8 mouse cellular contexts compared by ENCODE assay signal in the genomic region with DNA sequence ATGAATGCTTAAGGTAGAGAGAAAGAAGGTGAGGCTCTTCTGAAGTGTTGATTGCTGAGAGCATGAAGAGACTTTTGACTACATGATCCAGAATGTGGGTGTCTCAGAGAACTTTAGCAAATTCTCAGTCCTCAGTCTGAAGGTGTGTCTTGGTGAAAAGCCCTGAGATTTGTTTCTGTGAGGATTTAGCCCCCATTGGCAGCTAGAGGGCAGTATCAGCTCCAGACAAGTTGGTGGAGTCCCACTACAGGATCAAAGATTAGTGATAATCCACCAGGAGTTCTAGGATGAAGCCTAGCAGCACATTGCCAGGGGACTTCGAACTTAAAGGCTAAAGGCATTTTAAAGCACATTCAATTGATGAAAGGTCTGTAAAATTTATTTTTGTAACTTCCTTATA.
A peak's percentile ranks its signal among the peaks of the same experiment; 100 is the strongest.
DNase-seq lines count a peak whose midpoint lies in the region; ATAC-seq and TF ChIP-seq lines count a peak whose summit lies in the region.

No protein-coding gene starts in this region.

- TF ChIP-seq CTCF in gastrocnemius, adult 2 months (IDR thresholded peaks at IDR 0.05), result peak; percentile 59
- peak; percentile 42 for TF ChIP-seq CTCF in lung, embryonic 14.5 days (IDR thresholded peaks at IDR 0.05; ENCODE audit: low read depth)

- no peak overlapping the region for H3K4me3 ChIP-seq in gastrocnemius, adult 2 months
- no peak overlapping the region for H3K4me3 ChIP-seq in lung, embryonic 14.5 days (ENCODE audit: low read depth, low read length)
- no peak overlapping the region for H3K4me3 ChIP-seq in stomach, embryonic 14.5 days (ENCODE audit: low read depth, low read length)

- H3K4me2 ChIP-seq in lung, embryonic 14.5 days, result no peak overlapping the region
- no peak overlapping the region for H3K4me2 ChIP-seq in stomach, embryonic 14.5 days (replicated peaks; ENCODE audit: low read depth, low read length)

- no peaks in the 10 kb centered on the region for H3K27me3 ChIP-seq in lung, embryonic 14.5 days (ENCODE audit: insufficient read depth, low read length)
- no peaks in the 10 kb centered on the region for H3K27me3 ChIP-seq in stomach, embryonic 14.5 days (ENCODE audit: control insufficient read depth, insufficient read depth, low read length)

- DNase-seq in gastrocnemius, adult 2 months, result no peak
- no peak for DNase-seq in gastrocnemius, postnatal 14 days
- DNase-seq in lung, embryonic 14.5 days, result peak; percentile 29
- DNase-seq in lung, postnatal 25 days (ENCODE audit: low spot score), result no peak
- peak; percentile 53 to 64 for DNase-seq in cerebellum, adult 18-20 months
- no peak for DNase-seq in thymus, postnatal 36 days
- no peak for DNase-seq in ovary, postnatal 10 days (ENCODE audit: low spot score)

- no peak overlapping the region for H3K9ac ChIP-seq in lung, embryonic 14.5 days
- no peak overlapping the region for H3K9ac ChIP-seq in stomach, embryonic 14.5 days (replicated peaks; ENCODE audit: low read depth, low read length)

- H3K4me1 ChIP-seq in lung, embryonic 14.5 days (ENCODE audit: insufficient read depth), result no peaks in the 10 kb centered on the region
- no peaks in the 10 kb centered on the region for H3K4me1 ChIP-seq in stomach, embryonic 14.5 days (ENCODE audit: control insufficient read depth, insufficient read depth, low read length)

- no peak overlapping the region for H3K27ac ChIP-seq in gastrocnemius, adult 2 months
- no peak overlapping the region for H3K27ac ChIP-seq in lung, embryonic 14.5 days (ENCODE audit: low read depth)
- H3K27ac ChIP-seq in stomach, embryonic 14.5 days (ENCODE audit: low read length), result peak overlapping the region; percentile 15; the same call in 1 of the 2 replicates

- ATAC-seq in lung, embryonic 14.5 days (ENCODE audit: insufficient read depth), result no peak
- ATAC-seq in stomach, embryonic 14.5 days (ENCODE audit: insufficient number of reproducible peaks, insufficient read depth, low FRiP score, low read depth), result no peak

- H3K9me3 ChIP-seq in lung, embryonic 14.5 days (ENCODE audit: low read depth, low read length), result no peaks in the 10 kb centered on the region
- H3K9me3 ChIP-seq in stomach, embryonic 14.5 days (ENCODE audit: control insufficient read depth, low read depth, low read length), result no peaks in the 10 kb centered on the region

- intact Hi-C loops in gastrocnemius, adult 2 months (cut with DNase I), result loop anchor here (1.0 kb wide), 1 partner anchor 447 kb away; no protein-coding TSS in a partner anchor
- intact Hi-C loops in gastrocnemius, postnatal 14 days (cut with DNase I; ENCODE audit: low total_unique reads), result no loop called here

- WGBS in lung, embryonic 14.5 days, result 77% methylated on average over 1 of the region's 1 CpGs
- WGBS in stomach, embryonic 14.5 days, result 75% methylated on average over 1 of the region's 1 CpGs

- H3K36me3 ChIP-seq in lung, embryonic 14.5 days (ENCODE audit: insufficient read depth), result no peaks in the 10 kb centered on the region
- no peaks in the 10 kb centered on the region for H3K36me3 ChIP-seq in stomach, embryonic 14.5 days (ENCODE audit: control insufficient read depth, insufficient read depth, low read length)

Comparison
In these comparisons a context has a peak if more than half of its experiments do, and no peak if none do; other contexts are left out.
1. DNase-seq: peak in lung, embryonic 14.5 days (single experiment) and cerebellum, adult 18-20 months (2 of 2); none in gastrocnemius, adult 2 months (single experiment), gastrocnemius, postnatal 14 days (single experiment), lung, postnatal 25 days (single experiment), thymus, postnatal 36 days (0 of 2) and ovary, postnatal 10 days (single experiment).